Mouse (Mus musculus): Measurements from ENCODE around the gene Apol7e.
"Not testable (repeated sequence)": the region's sequence is repeated elsewhere in the genome, so short reads cannot be mapped to it uniquely, and the experiment has no call there.

DNA sequence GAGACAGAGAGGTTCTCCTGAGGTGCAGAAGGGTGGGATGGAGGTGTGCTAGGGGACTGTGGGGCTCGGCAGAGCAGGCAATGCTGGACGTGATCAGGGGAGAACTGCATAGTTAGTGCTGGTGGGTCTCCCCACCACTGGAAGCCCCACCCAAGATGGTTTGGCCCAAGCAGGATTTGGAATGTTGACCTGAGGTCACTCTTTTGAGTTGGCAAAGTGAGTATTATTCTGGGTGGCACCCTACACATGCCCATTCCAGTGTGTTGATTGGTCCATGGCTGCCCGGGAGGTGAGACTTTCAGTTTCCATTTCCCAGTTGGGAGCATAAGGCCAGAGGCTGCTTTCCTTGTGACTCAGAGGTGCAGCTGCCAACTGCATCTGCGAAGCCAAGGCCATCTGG is 30.1 kb downstream of the Apol7e start, which contains the start of gene Apol9b:
- not testable (repeated sequence) for TF ChIP-seq POLR2A (IDR thresholded peaks at IDR 0.05; ENCODE audit: low read depth, low read length); CTCF (conservative IDR thresholded peaks at IDR 0.05; ENCODE audit: insufficient read depth, insufficient read length, low read depth, low read length)

Data from kidney, adult 2 months (tissue).